26 mouse cellular contexts compared by ENCODE assay signal in genomic region chr10:91339361-91339760, GRCm38 (mm10).
A peak's percentile ranks its signal among the peaks of the same experiment; 100 is the strongest.
DNase-seq lines count a peak whose midpoint lies in the region; ATAC-seq and TF ChIP-seq lines count a peak whose summit lies in the region.
"Had no signal": no experiment of that assay in that cellular context is flagged by ENCODE, and none has a peak within 500 bp of the region (broad histone marks: within the 10 kb centered on the region; RNA-seq: fewer than 3 reads in every experiment).

No protein-coding gene starts in this region.

- H3K4me3 ChIP-seq in forebrain, postnatal 0 days (ENCODE audit: low read depth, low read length) = no peak overlapping the region
- no peak overlapping the region for H3K4me3 ChIP-seq in forebrain, embryonic 12.5 days (replicated peaks)
- H3K4me3 ChIP-seq: forebrain, embryonic 10.5 days; heart, adult 2 months; heart, embryonic 10.5 days; heart, embryonic 13.5 days had no signal

- no peaks in the 10 kb centered on the region for H3K9me3 ChIP-seq in forebrain, postnatal 0 days (ENCODE audit: low read length)
- no peaks in the 10 kb centered on the region for H3K9me3 ChIP-seq in forebrain, embryonic 12.5 days
- H3K9me3 ChIP-seq: forebrain, embryonic 10.5 days; G1E; heart, embryonic 10.5 days; heart, embryonic 13.5 days had no signal

- 60% methylated on average over 3 of the region's 3 CpGs for WGBS in forebrain, postnatal 0 days
- 95% methylated on average over 3 of the region's 3 CpGs for WGBS in forebrain, embryonic 12.5 days

- no peaks in the 10 kb centered on the region for H3K36me3 ChIP-seq in forebrain, postnatal 0 days (ENCODE audit: insufficient read depth)
- H3K36me3 ChIP-seq in forebrain, embryonic 12.5 days (replicated peaks) = no peaks in the 10 kb centered on the region
- H3K36me3 ChIP-seq: forebrain, embryonic 10.5 days; G1E; heart, embryonic 10.5 days; heart, embryonic 13.5 days had no signal

- ATAC-seq in forebrain, postnatal 0 days = peak; percentile 67; the same call in 1 of the 2 replicates
- ATAC-seq in forebrain, embryonic 12.5 days (ENCODE audit: low FRiP score) = no peak
- ATAC-seq: hindbrain, postnatal 0 days; intestine, postnatal 0 days; Patski had no signal

- H3K27me3 ChIP-seq in forebrain, postnatal 0 days (ENCODE audit: insufficient read depth, low read length) = no peaks in the 10 kb centered on the region
- H3K27me3 ChIP-seq in forebrain, embryonic 12.5 days = no peaks in the 10 kb centered on the region
- H3K27me3 ChIP-seq: CH12.LX; heart, embryonic 13.5 days had no signal

- intact Hi-C loops in left cerebral cortex, postnatal 4 days (cut with DNase I) = no loop called here

- no peak overlapping the region for H3K9ac ChIP-seq in forebrain, postnatal 0 days
- no peak overlapping the region for H3K9ac ChIP-seq in forebrain, embryonic 12.5 days
- H3K9ac ChIP-seq: heart, embryonic 13.5 days; hindbrain, embryonic 14.5 days had no signal

- TF ChIP-seq CTCF in forebrain, postnatal 0 days (IDR thresholded peaks at IDR 0.05; ENCODE audit: low read depth) = no peak

- peak; percentile 64 to 76 for DNase-seq in cerebellum, postnatal 14 days
- DNase-seq in cerebellum, adult 9-11 months = no peak
- peak; percentile 82 for DNase-seq in forebrain, postnatal 0 days
- DNase-seq in left cerebral cortex, postnatal 4 days = peak; percentile 16
- no peak for DNase-seq in left cerebral cortex, adult 18-20 months (ENCODE audit: low spot score in 2 of 2)
- peak; percentile 49 for DNase-seq in brain, embryonic 18.5 days (ENCODE audit: low read depth, low spot score)
- DNase-seq: adrenal gland, postnatal 10 days; adrenal gland, postnatal 36 days; B cell, adult 2 months; cerebellum, adult 18-20 months; cerebellum, adult 9-10 months; gastrocnemius, postnatal 10 days; gastrocnemius, postnatal 36 days; heart, adult 2 months; heart, postnatal 14 days; heart, postnatal 4 days had no signal

- H3K27ac ChIP-seq in forebrain, postnatal 0 days (ENCODE audit: low read depth, low read length) = no peak overlapping the region
- H3K27ac ChIP-seq in forebrain, embryonic 12.5 days = no peak overlapping the region
- H3K27ac ChIP-seq: forebrain, embryonic 10.5 days; heart, adult 2 months; heart, embryonic 10.5 days; heart, embryonic 13.5 days; hindbrain, embryonic 14.5 days; hindbrain, postnatal 0 days had no signal

- no peak overlapping the region for H3K4me2 ChIP-seq in forebrain, postnatal 0 days (ENCODE audit: low read depth)
- no peak overlapping the region for H3K4me2 ChIP-seq in forebrain, embryonic 12.5 days
- H3K4me2 ChIP-seq: heart, embryonic 13.5 days; hindbrain, embryonic 14.5 days had no signal

- H3K4me1 ChIP-seq in forebrain, postnatal 0 days (ENCODE audit: insufficient read depth) = no peaks in the 10 kb centered on the region
- H3K4me1 ChIP-seq in forebrain, embryonic 12.5 days = no peaks in the 10 kb centered on the region
- H3K4me1 ChIP-seq: forebrain, embryonic 10.5 days; heart, embryonic 10.5 days had no signal

Comparison
In these comparisons a context has a peak if more than half of its experiments do, and no peak if none do; other contexts are left out.
1. DNase-seq: peak in cerebellum, postnatal 14 days (2 of 2), forebrain, postnatal 0 days (single experiment), left cerebral cortex, postnatal 4 days (single experiment) and brain, embryonic 18.5 days (single experiment); none in cerebellum, adult 9-11 months (single experiment) and left cerebral cortex, adult 18-20 months (0 of 2).